Mouse (Mus musculus) layer of hippocampus, adult 18-20 months (tissue): ENCODE measurements around the gene Aire. TPM values are rescaled to one million over a fixed set of nuclear protein-coding genes. Genes with fewer than 3 reads are reported as not detected.
"Not testable (repeated sequence)": the region's sequence is repeated elsewhere in the genome, so short reads cannot be mapped to it uniquely, and the experiment has no call there.

Experiments
- DNase-seq, 2 experiments: peaks; one replicate each; pipeline ENCODE4 v3.0.0; 2022; ENCODE audit warnings: low spot score in 2 of 2
- total RNA-seq, 2 experiments: library from RNA; stranded (reverse); gene quantifications; 2 replicates each; pipeline ENCODE4 v1.2.3; 2021

Gene Aire
- total RNA-seq, 2 experiments from 2014 or later = 0.64 to 0.79 TPM

GRCm38 (mm10) chr10:78054633-78055565 lies 11.5 kb upstream of the Aire start:
- no peak for DNase-seq

- no peak for DNase-seq
Observed at GRCm38 (mm10) chr10:78049519-78050035, 6.2 kb upstream of the Aire start.

GRCm38 (mm10) chr10:78048061-78048730 lies 4.8 kb upstream of the Aire start:
- DNase-seq = no peak

GRCm38 (mm10) chr10:78046388-78046787 lies 3.0 kb upstream of the Aire start:
- DNase-seq = no peak

GRCm38 (mm10) chr10:78044531-78044930 lies 1.1 kb upstream of the Aire start:
- no peak for DNase-seq

- DNase-seq = peak; percentile 39 to 77
Observed at GRCm38 (mm10) chr10:78042697-78043405, 559 bp downstream of the Aire start.

GRCm38 (mm10) chr10:78042096-78042495 lies 1.3 kb downstream of the Aire start:
- no peak for DNase-seq

- no peak for DNase-seq
Observed at GRCm38 (mm10) chr10:78041647-78042046, 1.8 kb downstream of the Aire start, which contains the start of gene Dnmt3l. Gene Dnmt3l, plus strand, starts transcription at chr10:78041947.

GRCm38 (mm10) chr10:78037139-78037538 lies 6.3 kb downstream of the Aire start:
- no peak for DNase-seq

GRCm38 (mm10) chr10:78031987-78032386 lies 11.4 kb downstream of the Aire start:
- DNase-seq = no peak

- DNase-seq = no peak
Observed at GRCm38 (mm10) chr10:78029080-78029479, 14.3 kb downstream of the Aire start.

- peak in 1 of 2 experiments; percentile 81 for DNase-seq
Observed at GRCm38 (mm10) chr10:78028129-78028528, 15.3 kb downstream of the Aire start.

GRCm38 (mm10) chr10:78025453-78025852 lies 18.0 kb downstream of the Aire start:
- not testable (repeated sequence) for DNase-seq

- not testable (repeated sequence) for DNase-seq
Observed at GRCm38 (mm10) chr10:78019984-78020383, 23.4 kb downstream of the Aire start.

GRCm38 (mm10) chr10:78019291-78019690 lies 24.1 kb downstream of the Aire start:
- DNase-seq = no peak

- DNase-seq = peak in 1 of 2 experiments; percentile 83
Observed at GRCm38 (mm10) chr10:78018797-78019203, 24.6 kb downstream of the Aire start.

GRCm38 (mm10) chr10:78016366-78016765 lies 27.0 kb downstream of the Aire start:
- no peak for DNase-seq

- DNase-seq = no peak
Observed at GRCm38 (mm10) chr10:78015489-78015888, 27.9 kb downstream of the Aire start.

GRCm38 (mm10) chr10:78012661-78013495 lies 30.5 kb downstream of the Aire start:
- no peak for DNase-seq

GRCm38 (mm10) chr10:78011116-78011515 lies 32.3 kb downstream of the Aire start:
- not testable (repeated sequence) for DNase-seq
